Comparison of ENCODE assay signal across 7 mouse cellular contexts in genomic region chr7:126081727-126082285, GRCm38 (mm10). TPM values are rescaled to one million over a fixed set of nuclear protein-coding genes. Genes with fewer than 3 reads are reported as not detected.
DNase-seq lines count a peak whose midpoint lies in the region; ATAC-seq and TF ChIP-seq lines count a peak whose summit lies in the region.

No protein-coding gene starts in this region.

- H3K4me3 ChIP-seq in left cerebral cortex, adult 2 months, result peak overlapping the region; percentile 70
- H3K4me3 ChIP-seq in brown adipose tissue, adult 24 weeks (ENCODE audit: insufficient read depth, low read depth, low read length), result peak overlapping the region; percentile 37
- H3K4me3 ChIP-seq in forebrain, embryonic 11.5 days (ENCODE audit: low read depth, low read length), result peak overlapping the region; percentile 46
- H3K4me3 ChIP-seq in intestine, postnatal 0 days (ENCODE audit: low read depth, low read length), result peak overlapping the region; percentile 44
- peak overlapping the region; percentile 64 for H3K4me3 ChIP-seq in olfactory bulb, adult 2 months (ENCODE audit: insufficient read depth, low read depth, low read length)

- peak overlapping the region; percentile 87 for H3K27ac ChIP-seq in left cerebral cortex, adult 2 months
- H3K27ac ChIP-seq in brown adipose tissue, adult 24 weeks (replicated peaks; ENCODE audit: low read depth, low read length), result no peak overlapping the region
- no peak overlapping the region for H3K27ac ChIP-seq in forebrain, embryonic 11.5 days (ENCODE audit: low read depth, low read length)
- no peak overlapping the region for H3K27ac ChIP-seq in intestine, postnatal 0 days (ENCODE audit: low read depth, low read length)
- no peak overlapping the region for H3K27ac ChIP-seq in olfactory bulb, adult 2 months (ENCODE audit: insufficient read depth, low read depth, low read length)

- ATAC-seq in forebrain, embryonic 11.5 days (replicated peaks; ENCODE audit: low FRiP score), result no peak
- no peak for ATAC-seq in intestine, postnatal 0 days

- H3K9me3 ChIP-seq in forebrain, embryonic 11.5 days (ENCODE audit: control insufficient read depth, low read length), result no peaks in the 10 kb centered on the region
- no peaks in the 10 kb centered on the region for H3K9me3 ChIP-seq in intestine, postnatal 0 days (ENCODE audit: control insufficient read depth)

- DNase-seq in left cerebral cortex, adult 2 months (ENCODE audit: extremely low spot score in 1 of 2, low spot score in 2 of 2), result peak; percentile 42
- no peak for DNase-seq in left cerebral cortex, adult 11 months (ENCODE audit: low spot score)
- no peak for DNase-seq in forebrain, embryonic 11.5 days (ENCODE audit: low spot score)
- no peak for DNase-seq in layer of hippocampus, postnatal 36 days

- no peak for TF ChIP-seq POLR2A in olfactory bulb, adult 2 months (IDR thresholded peaks at IDR 0.05; ENCODE audit: insufficient read depth, low read depth, low read length)

- H3K4me1 ChIP-seq in brown adipose tissue, adult 24 weeks (ENCODE audit: control insufficient read depth, insufficient read depth, insufficient read length, low read length), result 0 out of 2 replicates have a peak, but pooled peaks cover 3% of the 10 kb centered on the region
- peaks cover 11% of the 10 kb centered on the region; the same call in 1 of the 2 replicates for H3K4me1 ChIP-seq in forebrain, embryonic 11.5 days (replicated peaks; ENCODE audit: control insufficient read depth, insufficient read depth, low read length)
- H3K4me1 ChIP-seq in intestine, postnatal 0 days (replicated peaks; ENCODE audit: control insufficient read depth, insufficient read depth, low read length), result 0 out of 2 replicates have a peak, but pooled peaks cover 2% of the 10 kb centered on the region
- peaks cover 37% of the 10 kb centered on the region for H3K4me1 ChIP-seq in olfactory bulb, adult 2 months (ENCODE audit: control insufficient read depth, insufficient read depth, low read length)

- peak overlapping the region; percentile 29 for H3K9ac ChIP-seq in forebrain, embryonic 11.5 days (ENCODE audit: low read length)
- H3K9ac ChIP-seq in intestine, postnatal 0 days (ENCODE audit: low read depth, low read length), result no peak overlapping the region

- under 1% methylated on average over 74 of the region's 80 CpGs for WGBS in forebrain, embryonic 11.5 days
- under 1% methylated on average over 73 of the region's 80 CpGs for WGBS in intestine, postnatal 0 days
- under 1% methylated on average over 80 of the region's 80 CpGs for WGBS in olfactory bulb, adult 2 months

- no peaks in the 10 kb centered on the region for H3K36me3 ChIP-seq in forebrain, embryonic 11.5 days (ENCODE audit: control insufficient read depth, insufficient read depth, low read length)
- no peaks in the 10 kb centered on the region for H3K36me3 ChIP-seq in intestine, postnatal 0 days (ENCODE audit: control insufficient read depth, insufficient read depth)

- H3K4me2 ChIP-seq in forebrain, embryonic 11.5 days (ENCODE audit: low read depth, low read length, severe bottlenecking), result peak overlapping the region; percentile 95
- H3K4me2 ChIP-seq in intestine, postnatal 0 days (replicated peaks; ENCODE audit: low read depth), result peak overlapping the region; percentile 79

- peaks cover 53% of the 10 kb centered on the region for H3K27me3 ChIP-seq in forebrain, embryonic 11.5 days (ENCODE audit: control insufficient read depth, insufficient read depth, low read length)
- peaks cover 39% of the 10 kb centered on the region for H3K27me3 ChIP-seq in intestine, postnatal 0 days (replicated peaks; ENCODE audit: control insufficient read depth, insufficient read depth, low read length)

- no peak; the same call in 1 of the 2 replicates for TF ChIP-seq CTCF in left cerebral cortex, adult 2 months (IDR thresholded peaks at IDR 0.05)
- no peak for TF ChIP-seq CTCF in intestine, postnatal 0 days (IDR thresholded peaks at IDR 0.05; ENCODE audit: low read depth)
- TF ChIP-seq CTCF in olfactory bulb, adult 2 months (IDR thresholded peaks at IDR 0.05; ENCODE audit: insufficient read depth, low read depth, low read length), result no peak

- intact Hi-C loops in left cerebral cortex, adult 2 months (cut with DNase I), result loop anchor here (1.0 to 5.0 kb wide), 6 partner anchors 45 to 390 kb away; no protein-coding TSS in a partner anchor

RNA-seq across cellular contexts. Expression of gene Gsg1l, which starts 0.4 kb away (rescaled TPM):
- total RNA-seq in left cerebral cortex, adult 2 months (2021), result 10 to 100 TPM; 74.9 to 77.5 TPM
- 0.67 TPM in 1 of 2 replicates, not detected in the other for polyA plus RNA-seq in brown adipose tissue, adult 24 weeks (2012; ENCODE audit: insufficient read depth, insufficient read length, missing spikeins)
- polyA plus RNA-seq in forebrain, embryonic 11.5 days (2014; fragmentation: Nextera tagmentation; extraction: Ambion mirVana), result 0.63 and 0.72 TPM in 2 replicates
- 0.35 and 0.52 TPM in 2 replicates for polyA plus RNA-seq in intestine, postnatal 0 days (2015; fragmentation: Nextera tagmentation; extraction: Ambion mirVana)
- polyA plus RNA-seq in olfactory bulb, adult 2 months (2012; ENCODE audit: insufficient read depth, insufficient read length, low replicate concordance, missing spikeins), result not detected in 2 replicates
- 10 to 100 TPM; 12.6 to 12.7 TPM for total RNA-seq in layer of hippocampus, postnatal 36 days (2021)

Comparison
In these comparisons a context has a peak if more than half of its experiments do, and no peak if none do; other contexts are left out.
1. DNase-seq: peak in left cerebral cortex, adult 2 months (2 of 2); none in left cerebral cortex, adult 11 months (single experiment), forebrain, embryonic 11.5 days (single experiment) and layer of hippocampus, postnatal 36 days (0 of 2).
2. Peak in every context shown above with its lines, with median percentiles within 50 percentile points of each other: H3K4me3 ChIP-seq.